Mouse (Mus musculus): ENCODE results near the gene Trnau1ap. TPM values are rescaled to one million over a fixed set of nuclear protein-coding genes. Genes with fewer than 3 reads are reported as not detected.

Trnau1ap gene
- polyA plus RNA-seq, 1 experiment = 21.2 TPM

DNA sequence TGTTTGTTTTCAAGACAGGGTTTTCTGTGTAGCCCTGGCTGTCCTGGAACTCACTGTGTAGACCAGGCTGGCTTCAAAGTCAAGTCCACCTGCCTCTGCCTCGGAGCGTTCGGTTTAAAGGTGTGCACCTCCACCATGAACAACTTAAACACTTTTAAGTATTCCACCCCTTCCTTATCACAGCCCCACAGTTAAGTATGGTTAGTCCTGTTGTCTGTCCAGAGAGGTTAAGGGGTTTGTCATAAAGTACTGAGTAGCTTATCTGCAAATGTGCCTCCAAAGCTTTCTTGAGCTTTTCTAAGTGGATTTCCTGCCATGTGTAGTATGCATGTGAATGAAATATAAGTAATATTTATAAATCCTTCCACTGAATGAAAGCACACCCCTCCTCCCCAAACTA is 53.4 kb downstream of the Trnau1ap start:
- Histone ChIP-seq H3K27ac (ENCODE audit: insufficient read depth, low read depth, low read length) (no peak overlapping the region), H3K4me1 (ENCODE audit: control insufficient read depth, insufficient read depth, low read length) (peaks cover 16% of the 10 kb centered on the region), H3K4me3 (ENCODE audit: insufficient read depth, low read length) (no peak overlapping the region)
- TF ChIP-seq POLR2A (IDR thresholded peaks at IDR 0.05; ENCODE audit: borderline replicate concordance, low read depth, low read length) (no peak), CTCF (IDR thresholded peaks at IDR 0.05; ENCODE audit: low read depth, low read length) (no peak)

DNA sequence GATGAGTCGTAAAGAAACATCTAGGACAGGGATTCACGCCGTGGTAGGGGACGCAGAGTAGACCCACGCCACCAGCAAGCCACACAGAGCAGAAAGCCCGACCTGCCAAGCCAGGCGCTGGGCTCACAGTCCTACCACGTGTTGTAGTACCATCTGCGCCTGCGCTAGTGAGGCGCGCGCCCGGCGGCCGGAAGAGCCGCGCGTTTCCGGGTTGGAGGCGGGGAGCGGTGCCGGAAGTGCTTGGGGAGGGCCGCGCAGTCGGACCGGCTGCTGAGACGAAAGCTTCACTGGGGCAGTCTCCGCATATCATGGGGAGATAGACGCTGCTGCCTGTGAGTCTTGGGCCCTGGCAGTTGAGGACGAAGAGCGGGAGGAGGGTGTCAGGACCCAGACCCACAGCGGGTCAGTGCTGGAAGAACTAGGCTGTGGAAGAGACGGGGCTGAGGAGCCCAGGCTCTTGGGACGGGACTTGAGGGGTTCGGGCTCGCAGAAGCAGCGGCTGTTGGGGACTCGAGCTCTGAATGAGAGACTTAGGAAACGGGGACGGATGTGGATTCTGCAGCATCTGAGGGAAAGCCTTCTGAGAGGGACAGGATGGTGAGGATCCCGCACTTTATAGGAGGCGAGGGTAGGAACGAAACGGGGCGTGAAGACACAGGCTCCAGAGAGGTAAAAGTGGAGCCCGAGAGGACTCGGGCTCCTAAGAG is 55.0 kb downstream of the Trnau1ap start, which contains the start of gene Taf12:
Gene Taf12, plus strand, starts transcription at position 220 of the 707 bp plus-strand sequence.
- H3K4me1 ChIP-seq (ENCODE audit: control insufficient read depth, insufficient read depth, low read length) = peaks cover 18% of the 10 kb centered on the region
- peak within 1 kb of the TSS; percentile 82 for H3K4me3 ChIP-seq (ENCODE audit: insufficient read depth, low read length)
- TF ChIP-seq CTCF (IDR thresholded peaks at IDR 0.05; ENCODE audit: low read depth, low read length) (no peak), POLR2A (IDR thresholded peaks at IDR 0.05; ENCODE audit: borderline replicate concordance, low read depth, low read length) (peak; percentile 100)

DNA sequence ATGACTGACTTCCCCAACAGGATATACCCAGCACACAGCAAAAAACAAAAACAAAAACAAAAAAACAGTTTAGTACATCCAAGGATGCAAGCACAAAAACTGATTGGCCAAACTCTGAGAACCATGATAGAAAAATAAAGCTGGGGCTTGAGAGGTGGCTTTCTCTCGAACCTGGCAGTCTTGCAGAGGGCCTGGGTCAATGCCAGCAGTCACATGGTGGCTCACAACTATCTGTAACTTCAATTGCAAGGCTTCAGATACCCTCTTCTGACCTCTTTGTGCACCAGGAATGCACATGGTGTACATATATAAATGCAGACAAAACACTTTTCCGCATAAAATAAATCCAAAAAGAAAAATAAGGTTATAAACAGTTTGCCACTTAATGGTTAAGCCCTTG is 56.2 kb downstream of the Trnau1ap start:
- Histone ChIP-seq H3K27ac (ENCODE audit: insufficient read depth, low read depth, low read length) (peak overlapping the region; percentile 62), H3K4me1 (ENCODE audit: control insufficient read depth, insufficient read depth, low read length) (peaks cover 18% of the 10 kb centered on the region), H3K4me3 (ENCODE audit: insufficient read depth, low read length) (peak overlapping the region; percentile 82)
- TF ChIP-seq CTCF (IDR thresholded peaks at IDR 0.05; ENCODE audit: low read depth, low read length) = no peak
- TF ChIP-seq POLR2A (IDR thresholded peaks at IDR 0.05; ENCODE audit: borderline replicate concordance, low read depth, low read length) = no peak

More for the DNA sequence above, 55.0 kb downstream of the Trnau1ap start, which contains the start of gene Taf12:
- H3K27ac ChIP-seq (ENCODE audit: insufficient read depth, low read depth, low read length) = peak within 1 kb of the TSS; percentile 74

DNA sequence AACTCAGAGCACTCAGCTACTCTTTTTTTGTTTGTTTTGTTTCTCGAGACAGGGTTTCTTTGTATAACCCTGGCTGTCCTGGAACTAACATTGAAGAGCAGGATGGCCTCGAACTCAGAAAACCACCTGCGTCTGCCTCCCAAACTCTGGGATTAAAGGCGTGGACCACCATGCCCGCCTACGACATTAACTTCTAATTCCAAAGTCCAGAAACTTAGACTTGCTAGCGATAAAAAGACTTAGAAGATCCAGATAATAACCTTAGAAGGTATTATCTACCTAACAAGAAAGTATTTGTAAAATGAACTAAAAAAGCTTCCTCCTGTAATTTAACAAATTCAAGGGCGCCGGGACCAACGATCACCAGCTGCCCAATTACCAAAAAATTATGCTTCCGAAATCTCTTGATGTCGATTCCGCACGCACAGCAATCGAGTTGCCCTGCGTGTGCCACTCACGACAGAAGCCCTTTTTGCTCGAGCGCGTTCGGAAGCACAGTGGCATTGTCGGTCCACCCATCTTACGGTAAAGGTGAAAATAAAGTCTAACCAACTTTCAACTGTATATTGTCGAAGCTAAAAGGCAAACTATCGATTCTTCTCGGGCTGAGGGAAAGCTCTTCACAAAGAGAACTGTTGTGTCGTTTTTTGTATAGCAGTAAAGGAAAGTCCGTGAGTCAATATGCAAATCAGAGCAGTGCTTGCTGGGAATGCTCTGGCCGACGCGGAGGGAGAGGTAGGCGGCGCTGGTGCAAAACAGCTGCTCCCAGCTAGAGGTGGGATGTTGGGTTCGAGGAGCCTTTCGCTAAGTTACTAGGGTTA is 59.4 kb downstream of the Trnau1ap start:
- H3K4me3 ChIP-seq (ENCODE audit: insufficient read depth, low read length) = peak overlapping the region; percentile 56
- TF ChIP-seq CTCF (IDR thresholded peaks at IDR 0.05; ENCODE audit: low read depth, low read length) = no peak
- peak; percentile 99 for TF ChIP-seq POLR2A (IDR thresholded peaks at IDR 0.05; ENCODE audit: borderline replicate concordance, low read depth, low read length)
- peak overlapping the region; percentile 96 for H3K27ac ChIP-seq (ENCODE audit: insufficient read depth, low read depth, low read length)
- peaks cover 11% of the 10 kb centered on the region for H3K4me1 ChIP-seq (ENCODE audit: control insufficient read depth, insufficient read depth, low read length)

DNA sequence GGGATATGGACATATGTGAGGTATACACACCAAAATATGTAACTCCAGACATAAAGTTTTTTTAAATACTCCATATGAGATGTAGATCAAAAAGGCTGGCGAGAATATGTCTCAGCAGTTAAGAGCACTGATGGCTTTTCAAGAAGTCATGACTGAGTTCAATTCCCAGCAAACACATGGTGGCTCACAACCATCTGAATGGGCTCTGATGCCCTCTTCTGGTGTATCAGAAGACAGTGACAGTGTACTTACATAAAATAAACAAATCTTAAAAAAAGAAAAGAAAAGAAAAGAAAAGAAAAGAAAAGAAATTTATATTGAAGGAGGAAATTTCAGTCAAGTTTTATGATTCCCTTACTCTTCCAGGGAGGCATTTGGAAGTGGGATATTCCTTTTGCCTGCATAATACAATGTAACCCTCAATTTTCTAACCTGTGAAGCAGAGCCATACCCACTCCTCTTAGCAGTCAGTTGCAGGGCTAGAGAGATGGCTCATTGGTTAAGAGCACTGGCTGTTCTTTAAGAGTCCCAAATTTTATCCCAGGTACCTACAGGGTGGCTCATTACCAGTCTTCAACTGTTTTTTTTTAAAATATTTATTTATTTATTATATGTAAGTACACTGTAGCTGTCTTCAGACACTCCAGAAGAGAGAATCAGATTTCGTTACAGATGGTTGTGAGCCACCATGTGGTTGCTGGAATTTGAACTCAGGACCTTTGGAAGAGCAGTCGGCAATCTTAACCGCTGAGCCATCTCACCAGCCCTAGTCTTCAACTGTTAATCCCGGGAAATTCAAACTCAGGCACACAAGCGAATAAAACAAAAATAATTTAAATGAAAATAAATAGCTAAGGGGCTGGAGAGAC is 60.2 kb downstream of the Trnau1ap start:
- Histone ChIP-seq H3K27ac (ENCODE audit: insufficient read depth, low read depth, low read length) (peak overlapping the region; percentile 14; the same call in 1 of the 2 replicates), H3K4me3 (ENCODE audit: insufficient read depth, low read length) (no peak overlapping the region), H3K4me1 (ENCODE audit: control insufficient read depth, insufficient read depth, low read length) (peaks cover 11% of the 10 kb centered on the region)
- TF ChIP-seq CTCF (IDR thresholded peaks at IDR 0.05; ENCODE audit: low read depth, low read length) (no peak), POLR2A (IDR thresholded peaks at IDR 0.05; ENCODE audit: borderline replicate concordance, low read depth, low read length) (no peak)

DNA sequence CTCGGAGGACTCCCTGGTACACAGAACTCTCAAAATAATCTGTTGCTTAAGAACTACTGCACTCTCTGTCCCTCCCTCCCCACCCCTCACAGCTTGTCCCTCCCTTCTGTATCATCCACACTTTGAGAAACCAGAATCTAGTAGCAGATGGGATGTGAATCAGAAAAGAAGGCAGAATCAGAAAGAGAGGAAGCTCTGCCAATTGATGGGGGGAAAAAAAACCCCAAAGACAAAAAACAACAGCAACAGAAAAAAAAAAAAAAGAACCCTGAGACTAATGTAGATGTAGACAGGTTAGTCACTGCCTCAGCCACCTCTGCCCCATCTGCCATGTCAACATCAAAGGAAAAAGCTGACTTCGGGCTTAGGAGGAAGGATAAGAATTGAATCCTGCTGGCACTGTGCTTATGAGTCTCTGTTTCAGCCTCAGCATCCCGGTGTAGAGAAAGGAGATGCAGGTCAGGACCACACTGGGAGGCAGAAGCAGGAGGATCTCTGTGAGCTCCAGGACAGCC is 62.4 kb downstream of the Trnau1ap start:
- H3K4me1 ChIP-seq (ENCODE audit: control insufficient read depth, insufficient read depth, low read length) = peaks cover 8% of the 10 kb centered on the region
- TF ChIP-seq CTCF (IDR thresholded peaks at IDR 0.05; ENCODE audit: low read depth, low read length) = no peak
- no peak for TF ChIP-seq POLR2A (IDR thresholded peaks at IDR 0.05; ENCODE audit: borderline replicate concordance, low read depth, low read length)

DNA sequence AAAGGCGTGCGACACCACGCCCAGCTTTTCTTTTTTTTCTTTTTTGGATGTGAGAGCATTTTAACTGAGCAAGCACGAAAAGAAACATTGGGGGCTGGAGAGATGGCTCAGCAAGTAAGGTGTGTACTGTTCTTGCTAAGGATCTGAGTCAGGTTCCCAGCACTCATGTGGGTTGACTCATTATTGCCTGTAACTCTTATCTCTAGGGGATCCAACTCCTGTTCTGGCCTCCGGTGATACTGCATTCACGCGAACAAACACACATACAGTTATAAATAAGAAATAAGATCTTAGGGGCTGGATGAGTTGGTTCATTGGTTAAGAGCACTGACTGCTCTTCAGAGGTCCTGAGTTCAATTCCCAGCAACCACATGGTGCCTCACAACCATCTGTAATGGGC is 66.0 kb downstream of the Trnau1ap start:
- Histone ChIP-seq H3K4me1 (ENCODE audit: control insufficient read depth, insufficient read depth, low read length) (peaks cover 17% of the 10 kb centered on the region), H3K4me3 (ENCODE audit: insufficient read depth, low read length) (no peak overlapping the region), H3K27ac (ENCODE audit: insufficient read depth, low read depth, low read length) (no peak overlapping the region)
- TF ChIP-seq POLR2A (IDR thresholded peaks at IDR 0.05; ENCODE audit: borderline replicate concordance, low read depth, low read length) (no peak), CTCF (IDR thresholded peaks at IDR 0.05; ENCODE audit: low read depth, low read length) (no peak)

More for the DNA sequence above, 62.4 kb downstream of the Trnau1ap start:
- no peak overlapping the region for H3K27ac ChIP-seq (ENCODE audit: insufficient read depth, low read depth, low read length)
- no peak overlapping the region for H3K4me3 ChIP-seq (ENCODE audit: insufficient read depth, low read length)

DNA sequence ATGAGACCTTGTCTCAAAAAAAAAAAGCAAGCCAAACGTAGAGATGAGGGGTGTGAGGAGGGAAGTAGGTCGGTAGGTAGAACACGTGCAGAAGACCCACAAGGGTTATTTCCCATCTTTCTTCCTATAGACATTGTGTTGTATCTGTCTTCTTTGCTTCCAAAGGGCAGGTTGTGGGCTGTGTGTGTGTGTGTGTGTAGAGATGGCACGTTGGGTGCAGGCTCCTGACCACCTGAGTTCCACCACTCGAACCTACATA is 67.1 kb downstream of the Trnau1ap start:
- no peak overlapping the region for H3K27ac ChIP-seq (ENCODE audit: insufficient read depth, low read depth, low read length)
- TF ChIP-seq POLR2A (IDR thresholded peaks at IDR 0.05; ENCODE audit: borderline replicate concordance, low read depth, low read length) = no peak
- H3K4me3 ChIP-seq (ENCODE audit: insufficient read depth, low read length) = peak overlapping the region; percentile 72
- H3K4me1 ChIP-seq (ENCODE audit: control insufficient read depth, insufficient read depth, low read length) = peaks cover 19% of the 10 kb centered on the region

Other genes starting within 250 kb of the Trnau1ap start
- gene Oprd1, start 185.1 kb downstream of the Trnau1ap start, polyA plus RNA-seq (2012; ENCODE audit: insufficient read depth, insufficient read length, missing spikeins) = not detected in 2 replicates
- 50.3 and 51.4 TPM in 2 replicates for gene Ythdf2, start 117.2 kb downstream of the Trnau1ap start, polyA plus RNA-seq (2012; ENCODE audit: insufficient read depth, insufficient read length, missing spikeins)
- gene Gmeb1, start 67.9 kb downstream of the Trnau1ap start, polyA plus RNA-seq (2012; ENCODE audit: insufficient read depth, insufficient read length, missing spikeins) = 16.7 and 16.8 TPM in 2 replicates
- 33.6 and 38.5 TPM in 2 replicates for gene Taf12, start 55.2 kb downstream of the Trnau1ap start, polyA plus RNA-seq (2012; ENCODE audit: insufficient read depth, insufficient read length, missing spikeins)
- gene Rab42, start 26.2 kb downstream of the Trnau1ap start, polyA plus RNA-seq (2012; ENCODE audit: insufficient read depth, insufficient read length, missing spikeins) = 1.5 TPM in 1 of 2 replicates, not detected in the other
- 19.5 and 19.8 TPM in 2 replicates for gene Rcc1, start 24.1 kb upstream of the Trnau1ap start, polyA plus RNA-seq (2012; ENCODE audit: insufficient read depth, insufficient read length, missing spikeins)
- 18.9 and 21.2 TPM in 2 replicates for gene Phactr4, start 93.0 kb upstream of the Trnau1ap start, polyA plus RNA-seq (2012; ENCODE audit: insufficient read depth, insufficient read length, missing spikeins)
- 6.4 and 8.0 TPM in 2 replicates for gene Med18, start 134.4 kb upstream of the Trnau1ap start, polyA plus RNA-seq (2012; ENCODE audit: insufficient read depth, insufficient read length, missing spikeins)
- 12.8 and 13.8 TPM in 2 replicates for gene Sesn2, start 181.0 kb upstream of the Trnau1ap start, polyA plus RNA-seq (2012; ENCODE audit: insufficient read depth, insufficient read length, missing spikeins)
- 539 and 589 TPM in 2 replicates for gene Atpif1, start 204.1 kb upstream of the Trnau1ap start, polyA plus RNA-seq (2012; ENCODE audit: insufficient read depth, insufficient read length, missing spikeins)
- 140 and 155 TPM in 2 replicates for gene Dnajc8, start 206.0 kb upstream of the Trnau1ap start, polyA plus RNA-seq (2012; ENCODE audit: insufficient read depth, insufficient read length, missing spikeins)
- gene Ptafr, start 234.5 kb upstream of the Trnau1ap start, polyA plus RNA-seq (2012; ENCODE audit: insufficient read depth, insufficient read length, missing spikeins) = 81.4 and 91.0 TPM in 2 replicates